Mouse (Mus musculus) testis, adult 2 months (tissue): ENCODE data around the gene Slc39a10. TPM values are rescaled to one million over a fixed set of nuclear protein-coding genes. Genes with fewer than 3 reads are reported as not detected.

Experiments used
- H3K27ac ChIP-seq: fragments of 200-500 bp; 2 replicates; pipeline ENCODE4 v1.5.1; 2012; ENCODE audit warnings: low read depth, low read length; ENCODE audit not compliant: control insufficient read depth, insufficient read depth
- H3K27me3 ChIP-seq: fragments of 200-500 bp; 2 replicates; pipeline ENCODE4 v1.6.1; 2012; ENCODE audit warnings: mild to moderate bottlenecking, low read length, moderate library complexity; ENCODE audit not compliant: control insufficient read depth, insufficient read depth
- H3K36me3 ChIP-seq: fragments of 200-500 bp; 2 replicates; pipeline ENCODE4 v1.6.1; 2012; ENCODE audit warnings: mild to moderate bottlenecking, low read length; ENCODE audit not compliant: control insufficient read depth, insufficient read depth
- H3K4me1 ChIP-seq: fragments of 200-500 bp; 2 replicates; pipeline ENCODE4 v1.6.1; 2012; ENCODE audit warnings: low read length; ENCODE audit not compliant: control insufficient read depth, insufficient read depth
- H3K4me3 ChIP-seq: fragments of 200-500 bp; 2 replicates; pipeline ENCODE4 v1.5.1; 2012; ENCODE audit warnings: low read depth, mild to moderate bottlenecking, low read length, moderate library complexity, mixed read lengths; ENCODE audit not compliant: control insufficient read depth
- CTCF ChIP-seq: fragments of 200-500 bp; IDR thresholded peaks from 2 replicates; pipeline ENCODE4 v1.5.1; 2012; ENCODE audit warnings: low read depth, mild to moderate bottlenecking, inconsistent platforms, low read length, moderate library complexity; ENCODE audit not compliant: control insufficient read depth, insufficient read depth, insufficient replicate concordance
- POLR2A ChIP-seq: fragments of 200-500 bp; IDR thresholded peaks from 2 replicates; pipeline ENCODE4 v1.6.1; 2012; ENCODE audit warnings: low read depth, mild to moderate bottlenecking, inconsistent platforms, low read length, moderate library complexity; ENCODE audit not compliant: control insufficient read depth
- polyA plus RNA-seq: library from polyadenylated mRNA; depleted of rRNA; stranded (reverse); fragments of >200 nt; gene quantifications from 2 replicates; pipeline ENCODE4 v1.2.3, GENCODE M21; 2012; rRNA removed

Slc39a10 gene
- 23.1 and 25.8 TPM in 2 replicates for polyA plus RNA-seq

DNA sequence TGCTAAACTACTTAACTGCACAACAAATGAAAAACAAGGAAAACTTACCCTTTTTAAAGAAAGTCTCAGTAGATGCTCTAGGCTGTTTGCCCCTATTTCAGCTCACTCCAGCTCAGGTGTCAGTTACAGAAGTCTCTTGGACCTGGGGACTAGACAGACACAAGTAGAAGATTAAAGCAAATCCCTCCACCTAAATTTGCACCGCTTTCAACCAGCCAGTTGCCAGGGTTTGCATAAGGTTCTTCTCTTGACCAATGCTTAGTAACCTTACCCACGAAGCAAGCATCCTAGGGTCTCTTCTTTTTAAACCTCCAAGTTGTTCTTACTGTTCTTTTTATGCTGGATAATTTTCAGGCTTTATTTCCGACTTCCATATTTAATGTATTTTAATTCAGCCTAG lies at the start of gene Slc39a10:
Slc39a10 (minus strand) TSS at position 101 of the 400 bp plus-strand sequence.
- no peaks in the 10 kb centered on the region for H3K4me1 ChIP-seq
- H3K36me3 ChIP-seq, result no peaks in the 10 kb centered on the region
- H3K27me3 ChIP-seq, result no peaks in the 10 kb centered on the region
- no peak for TF ChIP-seq CTCF
- no peak for TF ChIP-seq POLR2A
- H3K4me3 ChIP-seq, result no peak within 1 kb of the TSS
- H3K27ac ChIP-seq, result no peak within 1 kb of the TSS

DNA sequence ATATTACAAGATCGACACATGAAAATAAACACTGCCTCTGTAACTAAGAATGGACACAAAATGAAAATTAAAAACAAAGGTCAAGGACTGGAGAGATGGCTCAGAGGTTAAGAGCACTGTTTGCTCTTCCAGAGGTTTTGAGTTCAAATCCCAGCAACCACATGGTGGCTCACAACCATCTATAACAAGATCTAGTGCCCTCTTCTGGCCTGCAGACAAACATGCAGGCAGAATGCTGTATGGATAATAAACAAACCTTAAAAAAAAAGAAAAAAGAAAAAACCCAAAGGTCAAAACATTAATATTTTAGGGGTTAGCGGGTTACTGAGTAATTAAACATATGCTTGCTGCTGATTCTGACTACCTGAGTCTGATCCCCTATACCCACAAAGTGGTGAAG lies 46.6 kb upstream of the Slc39a10 start:
- Histone ChIP-seq H3K36me3 (no peaks in the 10 kb centered on the region), H3K4me3 (no peak overlapping the region), H3K27ac (no peak overlapping the region), H3K4me1 (no peaks in the 10 kb centered on the region), H3K27me3 (no peaks in the 10 kb centered on the region)
- TF ChIP-seq POLR2A (no peak), CTCF (no peak)

DNA sequence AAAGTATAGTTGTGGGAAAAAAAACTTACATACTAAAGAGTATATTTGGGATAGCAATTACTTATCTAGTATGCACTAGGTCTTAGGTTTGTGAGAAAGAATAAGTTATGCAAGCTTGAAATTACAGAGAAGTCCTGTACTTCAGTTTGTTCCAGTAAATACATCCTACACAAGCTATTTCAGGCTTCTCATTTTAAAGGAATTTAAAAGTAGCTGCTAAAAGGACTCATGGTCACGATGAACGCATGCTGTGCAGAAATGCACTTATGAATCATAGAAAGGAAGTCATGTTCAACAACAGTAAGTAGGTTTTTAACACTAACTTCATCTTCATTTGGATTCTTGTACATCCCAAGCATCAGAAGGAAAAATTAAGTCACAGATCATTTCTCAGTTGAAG lies 45.0 kb upstream of the Slc39a10 start:
- H3K27ac ChIP-seq, result no peak overlapping the region
- TF ChIP-seq POLR2A, result no peak
- no peak for TF ChIP-seq CTCF
- H3K4me3 ChIP-seq, result no peak overlapping the region
- H3K36me3 ChIP-seq, result no peaks in the 10 kb centered on the region
- no peaks in the 10 kb centered on the region for H3K4me1 ChIP-seq
- H3K27me3 ChIP-seq, result no peaks in the 10 kb centered on the region

DNA sequence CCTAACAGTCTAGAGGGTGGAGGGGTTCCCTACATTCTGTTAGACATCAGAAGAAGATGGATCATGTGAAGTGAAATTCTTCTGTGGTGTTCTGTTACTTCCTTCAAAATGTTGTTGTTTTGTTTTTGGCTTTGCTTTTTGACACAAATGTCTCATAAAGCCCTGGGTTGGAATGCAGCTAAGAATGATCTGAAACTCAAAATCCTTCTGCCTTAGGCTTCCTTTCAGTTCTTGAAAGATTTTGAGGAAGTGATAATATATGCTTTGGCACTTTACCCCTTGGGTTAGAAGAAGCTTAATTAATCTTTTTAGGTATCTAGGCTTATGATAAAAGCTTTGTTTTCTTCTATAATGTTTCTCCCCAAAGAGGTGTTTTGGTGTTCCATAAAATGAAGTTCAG lies 34.5 kb upstream of the Slc39a10 start:
- no peak overlapping the region for H3K27ac ChIP-seq
- no peaks in the 10 kb centered on the region for H3K36me3 ChIP-seq
- no peak for TF ChIP-seq CTCF
- H3K4me1 ChIP-seq, result no peaks in the 10 kb centered on the region
- no peaks in the 10 kb centered on the region for H3K27me3 ChIP-seq
- H3K4me3 ChIP-seq, result no peak overlapping the region

- H3K27me3 ChIP-seq, result no peaks in the 10 kb centered on the region
- H3K36me3 ChIP-seq, result no peaks in the 10 kb centered on the region
- no peak for TF ChIP-seq CTCF
- no peak for TF ChIP-seq POLR2A
- H3K27ac ChIP-seq, result no peak overlapping the region
- H3K4me3 ChIP-seq, result no peak overlapping the region
- no peaks in the 10 kb centered on the region for H3K4me1 ChIP-seq
Measured at GRCm38 (mm10) chr1:46926239-46926638, 33.6 kb upstream of the Slc39a10 start.

DNA sequence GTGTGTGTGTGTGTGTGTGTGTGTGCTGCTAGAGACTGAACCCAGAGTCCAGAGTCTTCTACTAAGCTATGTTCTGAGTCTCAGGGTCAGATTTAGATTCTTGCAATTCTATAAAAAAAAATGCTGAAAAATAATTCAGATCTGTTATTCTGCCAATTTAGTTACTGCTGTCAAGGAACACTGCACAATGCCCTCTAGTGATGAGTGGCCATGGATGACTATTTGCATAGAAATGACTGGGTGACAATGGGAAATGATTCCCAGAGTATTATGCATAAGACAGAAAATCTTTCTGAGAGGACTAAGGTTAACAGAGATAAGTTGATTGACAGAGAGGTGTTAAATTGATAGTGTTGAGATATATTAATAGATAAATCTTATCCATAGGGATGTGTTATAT lies 32.3 kb upstream of the Slc39a10 start:
- Histone ChIP-seq H3K4me3 (no peak overlapping the region), H3K27ac (no peak overlapping the region)

GRCm38 (mm10) chr1:46922904-46923303 lies 30.3 kb upstream of the Slc39a10 start:
- no peaks in the 10 kb centered on the region for H3K36me3 ChIP-seq
- no peaks in the 10 kb centered on the region for H3K27me3 ChIP-seq
- H3K4me3 ChIP-seq, result no peak overlapping the region
- TF ChIP-seq CTCF (no peak), POLR2A (no peak)
- no peak overlapping the region for H3K27ac ChIP-seq
- H3K4me1 ChIP-seq, result no peaks in the 10 kb centered on the region

More for the DNA sequence above, 32.3 kb upstream of the Slc39a10 start:
- H3K27me3 ChIP-seq, result no peaks in the 10 kb centered on the region
- H3K4me1 ChIP-seq, result no peaks in the 10 kb centered on the region
- H3K36me3 ChIP-seq, result no peaks in the 10 kb centered on the region
- TF ChIP-seq POLR2A, result no peak
- no peak for TF ChIP-seq CTCF

GRCm38 (mm10) chr1:46921630-46922029 lies 29.0 kb upstream of the Slc39a10 start:
- Histone ChIP-seq H3K27me3 (no peaks in the 10 kb centered on the region), H3K36me3 (no peaks in the 10 kb centered on the region), H3K4me1 (no peaks in the 10 kb centered on the region), H3K27ac (no peak overlapping the region), H3K4me3 (no peak overlapping the region)
- no peak for TF ChIP-seq CTCF
- no peak for TF ChIP-seq POLR2A
